Mouse (Mus musculus) brain, embryonic 14.5 days (tissue): ENCODE measurements at regions not wholly inside any gene's neighbourhood (a gene's known extent, or its start where the extent isn't known, plus 50 kb on each side); places are given as distances from the start of the nearest gene placed in this dataset.
A peak's percentile ranks its signal among the peaks of the same experiment; 100 is the strongest.

Source experiments
- DNase-seq: peaks from one replicate; pipeline ENCODE4 v3.0.0-alpha.2; 2011; ENCODE audit warnings: low read depth
- CTCF ChIP-seq: fragments of 200-500 bp; IDR thresholded peaks from 2 replicates; pipeline ENCODE4 v1.5.1; 2012; ENCODE audit warnings: inconsistent platforms, mild to moderate bottlenecking, moderate library complexity, borderline replicate concordance; ENCODE audit not compliant: insufficient read depth, insufficient read length; ENCODE audit errors: extremely low read depth
- POLR2A ChIP-seq: fragments of 200-500 bp; IDR thresholded peaks from 2 replicates; pipeline ENCODE4 v1.6.1; 2012; ENCODE audit warnings: mild to moderate bottlenecking, inconsistent platforms, borderline replicate concordance; ENCODE audit not compliant: poor library complexity, insufficient read depth, insufficient read length, severe bottlenecking; ENCODE audit errors: extremely low read depth

GRCm38 (mm10) chr6:135433753-135434152 is 71.4 kb downstream of the Emp1 start:
- TF ChIP-seq POLR2A = no peak
- no peak for DNase-seq

DNA sequence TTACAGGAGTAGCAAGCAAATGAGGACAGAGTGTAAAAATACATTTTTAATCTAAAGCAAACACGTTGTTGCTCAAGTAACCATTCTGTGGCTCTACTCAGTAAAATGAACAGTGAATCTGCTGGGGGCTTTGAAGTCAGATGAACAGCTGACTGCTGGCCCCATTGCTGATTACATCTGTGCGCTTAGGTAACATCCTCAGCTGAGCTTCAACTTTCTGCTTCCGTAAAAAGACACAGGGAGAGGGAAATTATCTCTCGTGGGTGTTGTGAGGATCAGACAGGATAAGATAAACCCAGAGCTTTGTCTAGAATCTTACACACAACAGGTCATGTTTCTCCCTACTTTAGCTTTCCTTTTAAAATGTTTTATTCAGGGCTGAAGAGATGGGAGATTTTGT is 74.0 kb downstream of the Emp1 start:
- TF ChIP-seq POLR2A = no peak
- TF ChIP-seq CTCF = no peak
- no peak for DNase-seq

- TF ChIP-seq POLR2A (no peak), CTCF (no peak)
- no peak for DNase-seq
Measured at GRCm38 (mm10) chr6:135438271-135438670, 75.9 kb downstream of the Emp1 start.

GRCm38 (mm10) chr6:135441126-135441871 is 79.0 kb downstream of the Emp1 start:
- TF ChIP-seq CTCF (no peak), POLR2A (no peak)
- peak; percentile 92 for DNase-seq

GRCm38 (mm10) chr6:135444661-135445060 is 82.3 kb downstream of the Emp1 start:
- no peak for TF ChIP-seq POLR2A
- peak; percentile 99 for TF ChIP-seq CTCF

GRCm38 (mm10) chr6:135445070-135445469 is 82.7 kb downstream of the Emp1 start:
- no peak for DNase-seq
- TF ChIP-seq POLR2A (no peak), CTCF (no peak)

More at GRCm38 (mm10) chr6:135444661-135445060, 82.3 kb downstream of the Emp1 start:
- peak; percentile 95 for DNase-seq

DNA sequence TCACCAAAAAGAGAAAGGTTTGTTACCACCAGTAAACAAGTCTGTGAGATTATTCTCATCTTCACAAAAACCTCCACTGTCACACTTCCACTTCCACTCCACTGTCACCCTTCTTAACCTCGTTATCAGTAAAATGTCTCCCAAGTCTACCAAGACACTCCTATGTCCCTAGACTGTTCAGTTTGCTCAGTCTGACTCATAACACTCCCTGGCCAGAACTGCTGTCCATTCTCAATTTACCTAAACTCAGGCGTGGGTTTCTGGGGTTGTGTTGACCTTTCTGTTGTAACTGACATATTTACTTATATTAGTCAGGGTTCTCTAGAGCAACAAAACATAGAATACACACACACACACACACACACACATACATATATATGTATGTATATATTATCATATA is 85.5 kb downstream of the Emp1 start:
- no peak for TF ChIP-seq CTCF
- TF ChIP-seq POLR2A = no peak
- no peak for DNase-seq

DNA sequence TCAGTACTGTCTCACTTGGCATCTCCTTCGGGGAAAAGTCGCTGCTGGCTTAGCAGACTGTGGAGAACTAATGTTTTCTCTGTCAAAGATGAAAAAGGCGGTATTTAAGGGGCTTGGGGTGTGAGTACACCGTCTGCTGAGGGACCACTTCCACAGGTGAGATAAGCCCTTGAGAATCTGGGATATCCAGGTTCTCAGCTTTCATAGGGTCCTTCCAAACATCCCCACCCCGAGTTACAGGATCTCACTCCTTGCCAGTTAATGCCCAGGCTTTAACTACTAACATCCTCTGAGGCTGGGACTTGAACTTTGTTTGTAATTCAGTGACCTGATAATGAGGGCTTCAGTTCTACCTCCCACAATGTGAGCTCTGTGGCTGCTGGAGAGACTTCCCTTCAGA is 86.9 kb downstream of the Emp1 start:
- TF ChIP-seq CTCF = no peak
- no peak for TF ChIP-seq POLR2A
- DNase-seq = no peak

- DNase-seq = no peak
- TF ChIP-seq POLR2A (no peak), CTCF (no peak)
Measured at GRCm38 (mm10) chr6:135450573-135450972, 88.2 kb downstream of the Emp1 start.

DNA sequence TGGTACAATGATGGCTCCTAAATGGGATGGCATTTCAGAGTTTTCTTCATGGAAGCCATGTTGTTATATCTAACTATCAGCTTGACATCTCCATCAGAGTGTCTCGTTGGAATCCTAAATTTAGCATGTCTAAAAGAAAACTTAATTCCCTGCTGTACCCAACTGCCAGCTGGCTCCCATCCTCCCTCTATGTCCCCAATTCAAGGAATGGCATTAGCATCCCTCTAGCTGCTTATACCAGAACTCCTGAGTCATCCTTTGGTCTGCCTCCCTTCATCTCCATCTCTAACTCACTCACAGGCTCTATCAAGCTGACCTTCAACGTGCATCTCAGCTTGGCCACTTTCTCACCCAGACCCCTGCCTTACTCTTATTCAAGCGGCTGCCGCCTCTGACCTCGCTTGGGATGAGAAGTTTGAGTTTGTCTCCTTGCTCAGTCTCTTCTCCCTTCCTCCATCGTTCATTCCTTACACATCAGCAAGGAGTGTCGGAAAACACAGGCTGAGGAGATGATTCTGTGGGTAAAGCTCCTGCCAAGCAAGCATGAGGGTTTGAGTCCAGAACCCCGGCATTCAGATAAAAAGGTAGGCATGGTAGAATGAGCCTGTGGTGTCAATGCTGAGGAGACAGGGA is 88.9 kb downstream of the Emp1 start:
- DNase-seq = no peak
- no peak for TF ChIP-seq POLR2A
- no peak for TF ChIP-seq CTCF

GRCm38 (mm10) chr6:135453041-135453440 is 90.7 kb downstream of the Emp1 start:
- TF ChIP-seq CTCF (no peak), POLR2A (no peak)
- no peak for DNase-seq

- DNase-seq = no peak
- no peak for TF ChIP-seq POLR2A
Measured at GRCm38 (mm10) chr6:135472495-135472894, 110.2 kb downstream of the Emp1 start.

DNA sequence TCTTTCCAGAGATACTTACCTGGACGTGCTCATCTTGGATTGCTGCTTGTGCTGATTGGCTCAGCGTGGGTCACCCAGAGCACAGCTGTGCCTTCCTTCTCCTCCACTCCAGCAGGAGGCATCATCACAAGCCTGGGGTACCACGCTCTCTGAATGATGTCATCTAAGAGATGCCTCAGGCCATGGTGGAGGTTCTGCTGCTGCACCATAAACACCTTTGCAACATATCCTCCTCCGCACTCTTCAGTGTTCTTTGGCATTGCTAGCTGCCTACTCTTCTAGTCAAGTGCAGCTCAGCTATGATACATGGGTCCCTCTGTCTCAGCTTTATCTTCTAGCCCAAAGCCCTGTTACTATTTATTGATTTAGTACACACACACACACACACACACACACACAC is 110.8 kb downstream of the Emp1 start:
- TF ChIP-seq POLR2A (no peak), CTCF (no peak)
- DNase-seq = no peak
